Mouse (Mus musculus) MEL (cell line): ENCODE measurements around the gene Cyp4f40. TPM values are rescaled to one million over a fixed set of nuclear protein-coding genes. Genes with fewer than 3 reads are reported as not detected.
"Not testable (repeated sequence)": the region's sequence is repeated elsewhere in the genome, so short reads cannot be mapped to it uniquely, and the experiment has no call there.

ENCODE experiments used
- DNase-seq: peaks from one replicate; pipeline ENCODE4 v3.0.0; 2011; ENCODE audit warnings: low read depth, low spot score
- H3K27ac ChIP-seq: 2 replicates; pipeline ENCODE4 v1.5.1; 2012; ENCODE audit warnings: low read depth, mild to moderate bottlenecking, control low read depth, low read length, moderate library complexity; ENCODE audit not compliant: control insufficient read depth
- H3K27me3 ChIP-seq, 2 experiments: fragments of 150-350 bp in 1 of 2; sonication (generic) in 1 of 2; 2 replicates each; pipeline ENCODE4 v1.6.1; 2012; ENCODE audit warnings: low read length in 2 of 2, mild to moderate bottlenecking in 2 of 2, improper control_type of control experiment in 1 of 2, moderate library complexity in 1 of 2; ENCODE audit not compliant: insufficient read depth in 2 of 2, control insufficient read depth in 1 of 2
- H3K36me3 ChIP-seq, 2 experiments: 2 replicates each; pipeline ENCODE4 v1.6.1; 2012 to 2014; ENCODE audit warnings: low read length in 2 of 2, improper control_type of control experiment in 1 of 2, inconsistent platforms in 1 of 2, mild to moderate bottlenecking in 1 of 2; ENCODE audit not compliant: insufficient read depth in 2 of 2, control insufficient read depth in 1 of 2
- H3K4me1 ChIP-seq, 2 experiments: fragments of 150-350 bp in 1 of 2; sonication (generic) in 1 of 2; 2 replicates each; pipeline ENCODE4 v1.6.1; 2012; ENCODE audit warnings: low read length in 2 of 2, improper control_type of control experiment in 1 of 2, mild to moderate bottlenecking in 1 of 2; ENCODE audit not compliant: insufficient read depth in 2 of 2, control insufficient read depth in 1 of 2
- H3K4me3 ChIP-seq, 2 experiments: fragments of 150-350 bp in 1 of 2; sonication (generic) in 1 of 2; 2 replicates each; pipeline ENCODE4 v1.5.1; 2012; ENCODE audit warnings: low read depth in 2 of 2, low read length in 2 of 2, mild to moderate bottlenecking in 2 of 2, moderate library complexity in 2 of 2, control low read depth in 1 of 2, improper control_type of control experiment in 1 of 2; ENCODE audit not compliant: control insufficient read depth in 1 of 2, insufficient read depth in 1 of 2
- H3K79me2 ChIP-seq: 2 replicates; pipeline ENCODE4 v1.6.1; 2012; ENCODE audit warnings: mild to moderate bottlenecking, low read length, moderate library complexity; ENCODE audit not compliant: control insufficient read depth, poor library complexity, insufficient read depth
- H3K9ac ChIP-seq: 2 replicates; pipeline ENCODE4 v1.6.1; 2012; ENCODE audit warnings: low read depth, mild to moderate bottlenecking, control low read depth, low read length, moderate library complexity; ENCODE audit not compliant: control insufficient read depth, poor library complexity, severe bottlenecking
- H3K9me3 ChIP-seq: fragments of 150-350 bp; sonication (generic); replicated peaks from 2 replicates; pipeline ENCODE4 v1.6.1; 2012; ENCODE audit warnings: mild to moderate bottlenecking, low read length, improper control_type of control experiment, moderate library complexity; ENCODE audit not compliant: insufficient read depth
- CTCF ChIP-seq, 3 experiments: IDR thresholded peaks in 2 of 3; conservative IDR thresholded peaks in 1 of 3; 2 replicates each; pipeline ENCODE4 v1.5.1; 2011 to 2012; ENCODE audit warnings: low read length in 3 of 3, low read depth in 2 of 3, mild to moderate bottlenecking in 2 of 3, improper control_type of control experiment in 1 of 3, inconsistent platforms in 1 of 3, mixed read lengths in 1 of 3, moderate library complexity in 1 of 3; ENCODE audit not compliant: control insufficient read depth in 1 of 3, insufficient read depth in 1 of 3, poor library complexity in 1 of 3, severe bottlenecking in 1 of 3
- MAFK ChIP-seq: IDR thresholded peaks from 2 replicates; pipeline ENCODE4 v1.6.1; 2011; ENCODE audit warnings: low read depth, mild to moderate bottlenecking, low read length, improper control_type of control experiment, borderline replicate concordance
- RCOR1 ChIP-seq: IDR thresholded peaks from 2 replicates; pipeline ENCODE4 v1.6.1; 2012; ENCODE audit warnings: low read depth, mild to moderate bottlenecking, inconsistent platforms, low read length, improper control_type of control experiment
- TCF12 ChIP-seq: IDR thresholded peaks from 2 replicates; pipeline ENCODE4 v1.6.1; 2014; ENCODE audit warnings: low read depth, mild to moderate bottlenecking, inconsistent platforms, low read length, improper control_type of control experiment, moderate library complexity
- polyA plus RNA-seq, 2 experiments: library from polyadenylated mRNA; stranded (reverse) in 1 of 2; unstranded in 1 of 2; fragments of >175 nt in 1 of 2; fragments of >200 nt in 1 of 2; gene quantifications; 2 replicates each; pipeline versions ENCODE4 v1.2.1 to v1.2.4; 2012; ENCODE audit warnings: low replicate concordance in 2 of 2, low read depth in 1 of 2; ENCODE audit not compliant: insufficient read length in 2 of 2, insufficient read depth in 1 of 2, missing spikeins in 1 of 2
- total RNA-seq: library from RNA; depleted of rRNA; stranded (reverse); fragments of 300-350 nt; gene quantifications from 2 replicates; pipeline ENCODE4 v1.2.3, GENCODE M21; 2012; rRNA removed

The Cyp4f40 gene
- total and polyA plus RNA-seq, 3 experiments: not detected

GRCm38 (mm10) chr17:32702826-32703225, 44.1 kb downstream of the Cyp4f40 start:
- no peaks in the 10 kb centered on the region for H3K79me2 ChIP-seq
- H3K4me1 ChIP-seq: no peaks in the 10 kb centered on the region
- no peak overlapping the region for H3K4me3 ChIP-seq
- TF ChIP-seq MAFK: no peak
- peak in 2 of 3 experiments; percentile 9 to 38; a peak in 2 of 6 replicates for TF ChIP-seq CTCF (IDR thresholded peaks at IDR 0.05 in 2 of 3, conservative IDR thresholded peaks at IDR 0.05 in 1 of 3; ENCODE audit: control insufficient read depth in 1 of 3, insufficient read depth in 1 of 3, low read depth in 2 of 3, low read length in 3 of 3, poor library complexity in 1 of 3, severe bottlenecking in 1 of 3)
- TF ChIP-seq, all 39 proteins: peak for 1
- H3K27me3 ChIP-seq: no peaks in the 10 kb centered on the region; a peak in 1 of 4 replicates
- H3K9ac ChIP-seq: no peak overlapping the region
- no peaks in the 10 kb centered on the region for H3K36me3 ChIP-seq
- no peak overlapping the region for H3K27ac ChIP-seq
- no peak for DNase-seq
- H3K9me3 ChIP-seq: no peaks in the 10 kb centered on the region

- H3K27me3 ChIP-seq, H3K27ac ChIP-seq, H3K4me3 ChIP-seq, DNase-seq, H3K4me1 ChIP-seq, H3K9me3 ChIP-seq, H3K36me3 ChIP-seq, H3K9ac ChIP-seq, H3K79me2 ChIP-seq: not testable (repeated sequence)
Measured at GRCm38 (mm10) chr17:32710541-32710940, 51.8 kb downstream of the Cyp4f40 start.

DNA sequence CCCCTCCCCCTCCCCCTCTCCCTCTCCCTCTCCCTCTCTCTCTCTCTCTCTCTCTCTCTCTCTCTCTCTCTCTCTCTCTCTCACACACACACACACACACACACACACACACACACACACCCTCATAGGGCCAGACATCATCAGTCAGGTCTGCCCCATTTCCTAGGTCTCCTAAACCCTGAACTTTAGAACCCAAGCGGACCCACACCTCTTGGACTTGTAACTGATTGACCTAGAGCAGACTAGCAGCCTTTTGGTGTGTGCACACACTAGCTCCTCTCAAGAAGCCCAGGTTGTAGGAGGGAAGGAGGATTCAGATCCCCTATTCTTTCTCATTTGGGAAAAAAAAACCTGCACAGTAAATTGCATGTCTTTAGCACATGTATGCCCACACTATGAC, 63.5 kb downstream of the Cyp4f40 start:
- H3K36me3 ChIP-seq, H3K27ac ChIP-seq, H3K9me3 ChIP-seq, H3K9ac ChIP-seq, H3K4me3 ChIP-seq, H3K79me2 ChIP-seq, H3K27me3 ChIP-seq, H3K4me1 ChIP-seq, DNase-seq: not testable (repeated sequence)

- H3K9ac ChIP-seq: no peak overlapping the region
- TF ChIP-seq TCF12 (no peak), RCOR1 (no peak)
- TF ChIP-seq, all 39 proteins: peak for 0
- Histone ChIP-seq H3K9me3 (no peaks in the 10 kb centered on the region), H3K36me3 (no peaks in the 10 kb centered on the region), H3K4me1 (no peaks in the 10 kb centered on the region), H3K4me3 (no peak overlapping the region), H3K27ac (no peak overlapping the region), H3K27me3 (peaks cover 0 to 2% of the 10 kb centered on the region in 2 experiments; a peak in 1 of 4 replicates), H3K79me2 (no peaks in the 10 kb centered on the region)
- DNase-seq: no peak
Measured at GRCm38 (mm10) chr17:32722771-32723170, 64.1 kb downstream of the Cyp4f40 start.

DNA sequence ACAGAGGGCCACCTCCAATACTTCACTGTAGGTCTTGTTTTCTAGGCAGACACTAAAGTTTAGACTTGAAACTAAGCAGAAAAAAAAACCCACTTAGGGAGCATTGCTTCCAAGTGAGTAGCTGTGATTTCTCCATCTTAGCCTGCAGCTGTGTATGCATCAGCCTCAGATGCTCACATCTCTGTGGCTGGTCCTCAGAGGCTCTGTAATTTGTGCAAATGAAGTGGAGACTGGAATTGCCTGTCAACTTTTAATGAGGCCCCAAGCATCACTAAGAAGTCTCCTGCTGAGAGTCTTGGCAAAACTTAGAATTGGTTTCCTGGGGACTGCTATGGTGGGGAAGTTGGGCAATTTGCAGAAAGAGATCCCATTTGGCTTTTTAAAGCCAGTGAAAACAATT, 67.7 kb downstream of the Cyp4f40 start:
- not testable (repeated sequence) for H3K27ac ChIP-seq, H3K36me3 ChIP-seq, H3K27me3 ChIP-seq, DNase-seq, H3K79me2 ChIP-seq, H3K9ac ChIP-seq, H3K4me3 ChIP-seq, H3K4me1 ChIP-seq, H3K9me3 ChIP-seq

Other genes with a start within 250 kb of the Cyp4f40 start
- 1.8 and 2.5 TPM in 2 replicates for gene Pglyrp2, start 234.7 kb upstream of the Cyp4f40 start, total RNA-seq
- gene Pglyrp2, start 234.7 kb upstream of the Cyp4f40 start, polyA plus RNA-seq: 1 to 10 TPM in 1 of 2 experiments, not detected in 1; 3.5 TPM
- not detected in 2 replicates for gene Cyp4f39, start 206.2 kb upstream of the Cyp4f40 start, total RNA-seq
- not detected for gene Cyp4f39, start 206.2 kb upstream of the Cyp4f40 start, polyA plus RNA-seq
- gene Cyp4f17, start 152.8 kb upstream of the Cyp4f40 start, total RNA-seq: 0.42 and 0.52 TPM in 2 replicates
- 1 to 10 TPM in 1 of 2 experiments, not detected in 1; 1.8 TPM for gene Cyp4f17, start 152.8 kb upstream of the Cyp4f40 start, polyA plus RNA-seq
- gene Cyp4f16, start 122.3 kb upstream of the Cyp4f40 start, total RNA-seq: 5.2 and 5.7 TPM in 2 replicates
- gene Cyp4f16, start 122.3 kb upstream of the Cyp4f40 start, polyA plus RNA-seq: 1 to 10 TPM in 1 of 2 experiments, not detected in 1; 10.0 TPM
- not detected in 2 replicates for gene Cyp4f37, start 37.6 kb upstream of the Cyp4f40 start, total RNA-seq
- not detected for gene Cyp4f37, start 37.6 kb upstream of the Cyp4f40 start, polyA plus RNA-seq
- not detected in 2 replicates for gene Cyp4f15, start 26.7 kb downstream of the Cyp4f40 start, total RNA-seq
- gene Cyp4f15, start 26.7 kb downstream of the Cyp4f40 start, polyA plus RNA-seq: not detected
- gene Zfp871, start 129.4 kb downstream of the Cyp4f40 start, total RNA-seq: 8.8 and 11.7 TPM in 2 replicates
- gene Zfp871, start 129.4 kb downstream of the Cyp4f40 start, polyA plus RNA-seq: 10 to 100 TPM; 12.2 to 16.9 TPM
- gene Zfp811, start 151.0 kb downstream of the Cyp4f40 start, total RNA-seq: not detected in 2 replicates
- not detected for gene Zfp811, start 151.0 kb downstream of the Cyp4f40 start, polyA plus RNA-seq
- gene Zfp799, start 171.4 kb downstream of the Cyp4f40 start, total RNA-seq: not detected in 2 replicates
- gene Zfp799, start 171.4 kb downstream of the Cyp4f40 start, polyA plus RNA-seq: under 1 TPM in 1 of 2 experiments, not detected in 1; 0.01 TPM
- gene Zfp870, start 232.7 kb downstream of the Cyp4f40 start, total RNA-seq: not detected in 2 replicates
- under 1 TPM in 1 of 2 experiments, not detected in 1; 0.25 TPM for gene Zfp870, start 232.7 kb downstream of the Cyp4f40 start, polyA plus RNA-seq